Mouse (Mus musculus) MEL (cell line): ENCODE data around the gene H2al1e. TPM values are rescaled to one million over a fixed set of nuclear protein-coding genes. Genes with fewer than 3 reads are reported as not detected.
"Not testable (repeated sequence)": the region's sequence is repeated elsewhere in the genome, so short reads cannot be mapped to it uniquely, and the experiment has no call there.

Experiments used
- DNase-seq: peaks from one replicate; pipeline ENCODE4 v3.0.0; 2011; ENCODE audit warnings: low read depth, low spot score
- H3K27ac ChIP-seq: 2 replicates; pipeline ENCODE4 v1.5.1; 2012; ENCODE audit warnings: low read depth, mild to moderate bottlenecking, control low read depth, low read length, moderate library complexity; ENCODE audit not compliant: control insufficient read depth
- H3K27me3 ChIP-seq, 2 experiments: fragments of 150-350 bp in 1 of 2; sonication (generic) in 1 of 2; 2 replicates each; pipeline ENCODE4 v1.6.1; 2012; ENCODE audit warnings: low read length in 2 of 2, mild to moderate bottlenecking in 2 of 2, improper control_type of control experiment in 1 of 2, moderate library complexity in 1 of 2; ENCODE audit not compliant: insufficient read depth in 2 of 2, control insufficient read depth in 1 of 2
- H3K36me3 ChIP-seq, 2 experiments: 2 replicates each; pipeline ENCODE4 v1.6.1; 2012 to 2014; ENCODE audit warnings: low read length in 2 of 2, improper control_type of control experiment in 1 of 2, inconsistent platforms in 1 of 2, mild to moderate bottlenecking in 1 of 2; ENCODE audit not compliant: insufficient read depth in 2 of 2, control insufficient read depth in 1 of 2
- H3K4me1 ChIP-seq, 2 experiments: fragments of 150-350 bp in 1 of 2; sonication (generic) in 1 of 2; 2 replicates each; pipeline ENCODE4 v1.6.1; 2012; ENCODE audit warnings: low read length in 2 of 2, improper control_type of control experiment in 1 of 2, mild to moderate bottlenecking in 1 of 2; ENCODE audit not compliant: insufficient read depth in 2 of 2, control insufficient read depth in 1 of 2
- H3K4me3 ChIP-seq, 2 experiments: fragments of 150-350 bp in 1 of 2; sonication (generic) in 1 of 2; 2 replicates each; pipeline ENCODE4 v1.5.1; 2012; ENCODE audit warnings: low read depth in 2 of 2, low read length in 2 of 2, mild to moderate bottlenecking in 2 of 2, moderate library complexity in 2 of 2, control low read depth in 1 of 2, improper control_type of control experiment in 1 of 2; ENCODE audit not compliant: control insufficient read depth in 1 of 2, insufficient read depth in 1 of 2
- H3K79me2 ChIP-seq: 2 replicates; pipeline ENCODE4 v1.6.1; 2012; ENCODE audit warnings: mild to moderate bottlenecking, low read length, moderate library complexity; ENCODE audit not compliant: control insufficient read depth, poor library complexity, insufficient read depth
- H3K9ac ChIP-seq: 2 replicates; pipeline ENCODE4 v1.6.1; 2012; ENCODE audit warnings: low read depth, mild to moderate bottlenecking, control low read depth, low read length, moderate library complexity; ENCODE audit not compliant: control insufficient read depth, poor library complexity, severe bottlenecking
- H3K9me3 ChIP-seq: fragments of 150-350 bp; sonication (generic); replicated peaks from 2 replicates; pipeline ENCODE4 v1.6.1; 2012; ENCODE audit warnings: mild to moderate bottlenecking, low read length, improper control_type of control experiment, moderate library complexity; ENCODE audit not compliant: insufficient read depth
- BHLHE40 ChIP-seq: IDR thresholded peaks from 2 replicates; pipeline ENCODE4 v1.6.1; 2012; ENCODE audit warnings: low read depth, mild to moderate bottlenecking, inconsistent platforms, low read length, improper control_type of control experiment, borderline replicate concordance
- CHD2 ChIP-seq: IDR thresholded peaks from 2 replicates; pipeline ENCODE4 v1.6.1; 2011; ENCODE audit warnings: low read length, improper control_type of control experiment
- CTCF ChIP-seq, 3 experiments: IDR thresholded peaks in 2 of 3; conservative IDR thresholded peaks in 1 of 3; 2 replicates each; pipeline ENCODE4 v1.5.1; 2011 to 2012; ENCODE audit warnings: low read length in 3 of 3, low read depth in 2 of 3, mild to moderate bottlenecking in 2 of 3, improper control_type of control experiment in 1 of 3, inconsistent platforms in 1 of 3, mixed read lengths in 1 of 3, moderate library complexity in 1 of 3; ENCODE audit not compliant: control insufficient read depth in 1 of 3, insufficient read depth in 1 of 3, poor library complexity in 1 of 3, severe bottlenecking in 1 of 3
- E2F4 ChIP-seq: IDR thresholded peaks from 2 replicates; pipeline ENCODE4 v1.6.1; 2011; ENCODE audit warnings: low read depth, low read length, improper control_type of control experiment, borderline replicate concordance
- EP300 ChIP-seq, 2 experiments: IDR thresholded peaks; 2 replicates each; pipeline ENCODE4 v1.6.1; 2011; ENCODE audit warnings: improper control_type of control experiment in 2 of 2, low read length in 2 of 2, low read depth in 1 of 2, mild to moderate bottlenecking in 1 of 2
- ETS1 ChIP-seq: IDR thresholded peaks from 2 replicates; pipeline ENCODE4 v1.6.1; 2012; ENCODE audit warnings: low read depth, mild to moderate bottlenecking, inconsistent platforms, low read length, improper control_type of control experiment, moderate library complexity
- GABPA ChIP-seq: IDR thresholded peaks from 2 replicates; pipeline ENCODE4 v1.6.1; 2012; ENCODE audit warnings: low read depth, mild to moderate bottlenecking, inconsistent platforms, low read length, improper control_type of control experiment, moderate library complexity
- JUND ChIP-seq: IDR thresholded peaks from 2 replicates; pipeline ENCODE4 v1.6.1; 2011; ENCODE audit warnings: low read depth, mild to moderate bottlenecking, improper control_type of control experiment, low read length
- KAT2A ChIP-seq: conservative IDR thresholded peaks from 2 replicates; pipeline ENCODE4 v1.6.1; 2012; ENCODE audit warnings: low read depth, low read length, improper control_type of control experiment, inconsistent platforms
- MAX ChIP-seq: IDR thresholded peaks from 2 replicates; pipeline ENCODE4 v1.6.1; 2011; ENCODE audit warnings: low read length, improper control_type of control experiment
- MEF2A ChIP-seq: IDR thresholded peaks from 2 replicates; pipeline ENCODE4 v1.6.1; 2014; ENCODE audit warnings: low read depth, mild to moderate bottlenecking, inconsistent platforms, low read length, improper control_type of control experiment; ENCODE audit not compliant: poor library complexity, insufficient replicate concordance, severe bottlenecking; ENCODE audit errors: extremely low read depth
- NELFE ChIP-seq: IDR thresholded peaks from 2 replicates; pipeline ENCODE4 v1.6.1; 2011; ENCODE audit warnings: low read depth, low read length, improper control_type of control experiment
- POLR2A ChIP-seq, 2 experiments: IDR thresholded peaks; 2 replicates each; pipeline ENCODE4 v1.6.1; 2011 to 2012; ENCODE audit warnings: low read length in 2 of 2, mild to moderate bottlenecking in 2 of 2, control low read depth in 1 of 2, improper control_type of control experiment in 1 of 2, low read depth in 1 of 2, moderate library complexity in 1 of 2; ENCODE audit not compliant: control insufficient read depth in 1 of 2, insufficient read depth in 1 of 2, poor library complexity in 1 of 2
- RAD21 ChIP-seq: IDR thresholded peaks from 2 replicates; pipeline ENCODE4 v1.6.1; 2011; ENCODE audit warnings: mild to moderate bottlenecking, low read depth, low read length, improper control_type of control experiment
- RCOR1 ChIP-seq: IDR thresholded peaks from 2 replicates; pipeline ENCODE4 v1.6.1; 2012; ENCODE audit warnings: low read depth, mild to moderate bottlenecking, inconsistent platforms, low read length, improper control_type of control experiment
- SMC3 ChIP-seq: IDR thresholded peaks from 2 replicates; pipeline ENCODE4 v1.6.1; 2011; ENCODE audit warnings: low read depth, low read length, improper control_type of control experiment
- TCF12 ChIP-seq: IDR thresholded peaks from 2 replicates; pipeline ENCODE4 v1.6.1; 2014; ENCODE audit warnings: low read depth, mild to moderate bottlenecking, inconsistent platforms, low read length, improper control_type of control experiment, moderate library complexity
- UBTF ChIP-seq: IDR thresholded peaks from 2 replicates; pipeline ENCODE4 v1.6.1; 2012; ENCODE audit warnings: low read depth, mild to moderate bottlenecking, inconsistent platforms, low read length, improper control_type of control experiment, moderate library complexity, borderline replicate concordance; ENCODE audit not compliant: insufficient read depth
- USF2 ChIP-seq, 2 experiments: IDR thresholded peaks; 2 replicates each; pipeline ENCODE4 v1.6.1; 2011 to 2012; ENCODE audit warnings: improper control_type of control experiment in 2 of 2, low read length in 2 of 2, borderline replicate concordance in 1 of 2, inconsistent platforms in 1 of 2, low read depth in 1 of 2, mild to moderate bottlenecking in 1 of 2; ENCODE audit not compliant: insufficient read depth in 1 of 2
- ZC3H11A ChIP-seq: IDR thresholded peaks from 2 replicates; pipeline ENCODE4 v1.6.1; 2012; ENCODE audit warnings: low read depth, mild to moderate bottlenecking, inconsistent platforms, low read length, improper control_type of control experiment
- ZMIZ1 ChIP-seq: IDR thresholded peaks from 2 replicates; pipeline ENCODE4 v1.6.1; 2012; ENCODE audit warnings: low read depth, mild to moderate bottlenecking, inconsistent platforms, low read length, improper control_type of control experiment, moderate library complexity
- polyA plus RNA-seq, 2 experiments: library from polyadenylated mRNA; stranded (reverse) in 1 of 2; unstranded in 1 of 2; fragments of >175 nt in 1 of 2; fragments of >200 nt in 1 of 2; gene quantifications; 2 replicates each; pipeline versions ENCODE4 v1.2.1 to v1.2.4; 2012; ENCODE audit warnings: low replicate concordance in 2 of 2, low read depth in 1 of 2; ENCODE audit not compliant: insufficient read length in 2 of 2, insufficient read depth in 1 of 2, missing spikeins in 1 of 2
- total RNA-seq: library from RNA; depleted of rRNA; stranded (reverse); fragments of 300-350 nt; gene quantifications from 2 replicates; pipeline ENCODE4 v1.2.3, GENCODE M21; 2012

H2al1e gene
- total and polyA plus RNA-seq, 3 experiments = not detected

GRCm38 (mm10) chrX:11288306-11288882, 23.3 kb upstream of the H2al1e start:
- TF ChIP-seq ETS1 (no peak), SMC3 (no peak), NELFE (no peak), GABPA (no peak), KAT2A (no peak)
- TF ChIP-seq, all 39 proteins: peak for 0
- Histone ChIP-seq H3K79me2 (no peaks in the 10 kb centered on the region), H3K27ac (no peak overlapping the region), H3K36me3 (no peaks in the 10 kb centered on the region), H3K9ac (no peak overlapping the region), H3K4me3 (no peak overlapping the region), H3K9me3 (no peaks in the 10 kb centered on the region), H3K27me3 (no peaks in the 10 kb centered on the region), H3K4me1 (no peaks in the 10 kb centered on the region)
- no peak for DNase-seq

- DNase-seq = no peak
- no peak for TF ChIP-seq USF2 (IDR thresholded peaks at IDR 0.05; ENCODE audit: borderline replicate concordance in 1 of 2, insufficient read depth in 1 of 2, low read depth in 1 of 2, low read length in 2 of 2)
- TF ChIP-seq TCF12 = no peak
- no peak for TF ChIP-seq E2F4
- no peak for TF ChIP-seq UBTF
- TF ChIP-seq POLR2A (IDR thresholded peaks at IDR 0.05; ENCODE audit: control insufficient read depth in 1 of 2, insufficient read depth in 1 of 2, low read depth in 1 of 2, low read length in 2 of 2, poor library complexity in 1 of 2) = no peak
- no peak for TF ChIP-seq ETS1
- TF ChIP-seq SMC3 = no peak
- TF ChIP-seq CHD2 = no peak
- TF ChIP-seq RCOR1 = no peak
- TF ChIP-seq CTCF (IDR thresholded peaks at IDR 0.05 in 2 of 3, conservative IDR thresholded peaks at IDR 0.05 in 1 of 3; ENCODE audit: control insufficient read depth in 1 of 3, insufficient read depth in 1 of 3, low read depth in 2 of 3, low read length in 3 of 3, poor library complexity in 1 of 3, severe bottlenecking in 1 of 3) = no peak
- no peak for TF ChIP-seq BHLHE40
- no peak for TF ChIP-seq JUND
- no peak for TF ChIP-seq EP300 (IDR thresholded peaks at IDR 0.05; ENCODE audit: low read depth in 1 of 2, low read length in 2 of 2)
- no peak for TF ChIP-seq ZMIZ1
- TF ChIP-seq MAX = no peak
- no peak for TF ChIP-seq GABPA
- TF ChIP-seq MEF2A = no peak
- no peak for TF ChIP-seq ZC3H11A
- TF ChIP-seq RAD21 = no peak
These were observed 22.5 kb upstream of the H2al1e start for GRCm38 (mm10) chrX:11289244-11289643.

GRCm38 (mm10) chrX:11298957-11299356, 12.8 kb upstream of the H2al1e start, which contains the start of gene H2al1a:
TSS of gene H2al1a (plus strand) at chrX:11299257.
- not testable (repeated sequence) for H3K4me3 ChIP-seq, H3K27ac ChIP-seq, DNase-seq, H3K36me3 ChIP-seq, H3K9ac ChIP-seq, H3K9me3 ChIP-seq, H3K79me2 ChIP-seq, H3K27me3 ChIP-seq, H3K4me1 ChIP-seq

More at GRCm38 (mm10) chrX:11289244-11289643, 22.5 kb upstream of the H2al1e start:
- Histone ChIP-seq H3K4me3 (no peak overlapping the region), H3K27me3 (no peaks in the 10 kb centered on the region), H3K4me1 (no peaks in the 10 kb centered on the region), H3K9me3 (no peaks in the 10 kb centered on the region), H3K27ac (no peak overlapping the region), H3K36me3 (no peaks in the 10 kb centered on the region), H3K79me2 (no peaks in the 10 kb centered on the region), H3K9ac (no peak overlapping the region)

GRCm38 (mm10) chrX:11302132-11302531, 9.6 kb upstream of the H2al1e start, which contains the start of gene H2al1b:
TSS of gene H2al1b (plus strand) at chrX:11302432.
- not testable (repeated sequence) for H3K4me3 ChIP-seq, H3K36me3 ChIP-seq, H3K79me2 ChIP-seq, DNase-seq, H3K4me1 ChIP-seq, H3K9ac ChIP-seq, H3K27ac ChIP-seq, H3K27me3 ChIP-seq, H3K9me3 ChIP-seq
